Mouse (Mus musculus) ES-E14 (cell line): Measurements from ENCODE around the gene Dscam.

Experiments
- CHD2 ChIP-seq: IDR thresholded peaks from 2 replicates; pipeline ENCODE4 v1.6.1; 2014; ENCODE audit warnings: mild to moderate bottlenecking, low read depth, low read length, inconsistent platforms
- HCFC1 ChIP-seq: IDR thresholded peaks from 2 replicates; pipeline ENCODE4 v1.6.1; 2012; ENCODE audit warnings: low read length, inconsistent platforms, borderline replicate concordance; ENCODE audit not compliant: insufficient read depth
- MAFK ChIP-seq: IDR thresholded peaks from 2 replicates; pipeline ENCODE4 v1.6.1; 2014; ENCODE audit warnings: mild to moderate bottlenecking, low read depth, low read length, inconsistent platforms; ENCODE audit not compliant: insufficient read depth
- ZC3H11A ChIP-seq: IDR thresholded peaks from 2 replicates; pipeline ENCODE4 v1.6.1; 2012; ENCODE audit warnings: low read depth, mild to moderate bottlenecking, inconsistent platforms, low read length, borderline replicate concordance

- TF ChIP-seq CHD2 (no peak), ZC3H11A (no peak), MAFK (no peak), HCFC1 (no peak)
These were observed 173.7 kb downstream of the Dscam start for GRCm38 (mm10) chr16:96996854-96997253.
